Mouse (Mus musculus) kidney, postnatal 14 days (tissue): ENCODE measurements around the gene Abhd12b.

Experiments
- DNase-seq: peaks from one replicate; pipeline ENCODE4 v3.0.0; 2022; ENCODE audit warnings: mixed read lengths

The Abhd12b gene

GRCm38 (mm10) chr12:70208214-70208613, 54.3 kb downstream of the Abhd12b start:
- no peak for DNase-seq

DNA sequence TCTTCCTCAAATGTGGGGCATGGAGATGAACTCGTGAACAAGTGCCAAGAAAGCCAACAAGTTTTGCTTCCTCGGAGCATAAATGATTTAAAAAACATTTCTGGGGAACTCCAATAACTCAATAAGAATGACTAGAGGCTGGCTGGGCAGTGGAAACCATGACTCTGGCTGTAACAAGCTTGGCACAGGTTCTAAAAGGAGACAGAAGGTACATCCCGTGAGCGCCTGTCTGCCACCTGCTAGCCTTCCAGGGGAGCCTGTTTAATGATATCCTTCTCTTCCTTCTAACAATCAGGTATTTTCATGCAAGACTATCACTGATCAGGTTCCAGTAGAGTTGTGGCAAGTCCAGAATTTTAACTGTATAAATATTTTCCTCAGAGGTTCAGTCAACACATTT, 58.6 kb downstream of the Abhd12b start:
- DNase-seq = no peak

- DNase-seq = no peak
Observed at GRCm38 (mm10) chr12:70213601-70214000, 59.7 kb downstream of the Abhd12b start.

GRCm38 (mm10) chr12:70214281-70214680, 60.3 kb downstream of the Abhd12b start:
- DNase-seq = no peak

GRCm38 (mm10) chr12:70216229-70216800, 62.4 kb downstream of the Abhd12b start:
- DNase-seq = peak; percentile 33

DNA sequence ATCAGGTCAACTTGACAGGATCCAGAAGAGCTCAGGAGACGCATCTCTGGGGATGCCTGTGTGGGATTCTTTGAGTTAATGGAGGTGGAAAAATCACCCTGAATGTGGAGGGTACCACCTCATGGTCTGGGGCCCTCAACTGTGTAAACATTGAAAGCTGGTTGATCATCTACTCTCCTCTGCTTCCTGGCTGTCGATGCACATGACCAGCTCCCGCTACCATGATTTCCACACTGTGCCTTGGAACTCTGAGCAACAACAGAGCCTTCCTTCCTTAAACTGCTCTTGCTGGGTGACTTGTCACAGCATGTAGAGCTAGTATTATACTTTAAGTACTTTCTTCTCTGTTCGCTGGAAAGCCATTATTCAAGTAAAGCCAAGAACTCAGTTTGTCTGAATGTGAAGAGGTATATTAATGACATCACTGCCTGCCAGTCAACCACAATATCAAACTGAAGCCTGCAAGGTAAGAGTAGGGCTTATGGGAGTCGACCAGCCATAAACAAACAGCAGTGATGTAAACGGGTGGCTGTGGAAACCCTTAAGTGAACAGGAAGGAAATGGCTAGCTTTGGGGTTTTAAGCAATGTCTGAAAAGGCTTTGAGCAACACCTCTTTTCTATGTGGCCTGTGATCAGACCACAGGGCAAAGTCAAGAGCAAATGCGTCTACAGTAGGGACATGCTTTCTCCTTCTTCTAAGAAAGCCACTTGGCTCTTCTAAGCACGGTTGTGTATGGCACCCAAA, 65.0 kb downstream of the Abhd12b start:
- no peak for DNase-seq

DNA sequence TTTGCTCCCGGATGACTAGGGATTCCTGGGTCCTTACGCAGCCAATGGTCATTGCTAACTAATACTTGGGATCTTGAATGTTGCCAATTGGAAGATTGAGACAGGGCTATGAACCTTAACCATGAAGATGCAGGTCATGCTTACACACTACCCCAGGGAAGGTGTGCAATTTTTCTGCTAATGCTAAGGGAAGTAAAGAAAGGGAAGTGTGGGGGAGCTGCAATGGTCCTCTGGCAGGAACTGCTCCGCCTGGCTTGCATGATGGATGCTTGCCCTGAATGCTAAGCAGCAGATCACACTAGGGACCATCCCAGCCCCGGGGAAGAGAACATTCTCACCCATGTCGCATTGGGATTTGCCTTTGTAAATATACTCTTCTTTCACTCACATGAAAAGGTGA, 67.5 kb downstream of the Abhd12b start:
- no peak for DNase-seq

DNA sequence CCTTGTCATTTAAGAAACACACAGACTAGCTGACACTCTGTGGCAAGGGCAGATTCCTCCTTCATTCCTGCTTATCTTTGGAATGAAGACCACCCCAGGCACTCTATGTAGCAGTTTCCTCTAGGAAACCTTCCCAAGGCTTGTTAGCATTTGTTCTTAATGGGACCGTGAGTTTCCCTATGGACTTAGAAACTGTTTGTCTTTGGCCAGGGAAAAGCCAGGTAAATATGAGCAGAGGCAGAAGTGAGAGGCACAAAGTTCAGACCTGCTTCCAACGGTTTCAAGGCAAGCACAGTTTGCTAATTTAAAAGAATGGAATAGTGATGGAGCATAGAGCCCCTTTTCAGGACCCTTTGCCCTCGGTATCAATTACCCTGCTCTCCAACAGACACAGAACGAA, 69.4 kb downstream of the Abhd12b start:
- no peak for DNase-seq

DNA sequence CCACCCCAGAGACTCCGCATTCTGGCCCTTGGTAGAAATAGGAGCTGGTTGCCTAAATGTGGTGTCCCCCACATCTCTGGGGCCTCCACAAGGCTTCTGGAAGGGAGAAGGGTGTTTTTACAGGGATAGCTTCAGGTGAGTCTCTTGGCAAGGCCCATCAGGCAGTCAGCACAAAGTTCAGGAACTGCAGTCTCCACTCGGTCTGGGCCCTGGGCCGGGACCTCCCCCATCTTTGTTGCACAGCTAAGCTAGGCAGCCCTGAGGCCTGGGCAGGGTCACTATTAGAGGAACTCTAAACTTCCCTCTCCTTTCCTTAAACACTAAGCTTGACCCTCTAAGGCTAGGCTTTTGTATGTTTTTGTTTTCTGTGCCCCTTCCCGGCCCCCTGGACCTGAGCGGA, 72.7 kb downstream of the Abhd12b start:
- DNase-seq = no peak

GRCm38 (mm10) chr12:70227121-70227932, 73.4 kb downstream of the Abhd12b start:
- DNase-seq = peak; percentile 90

- DNase-seq = no peak
Observed at GRCm38 (mm10) chr12:70228155-70228554, 74.2 kb downstream of the Abhd12b start.

GRCm38 (mm10) chr12:70231294-70231693, 77.4 kb downstream of the Abhd12b start, which contains the start of gene Pygl:
Gene Pygl, minus strand, starts transcription at chr12:70231488.
- no peak for DNase-seq

DNA sequence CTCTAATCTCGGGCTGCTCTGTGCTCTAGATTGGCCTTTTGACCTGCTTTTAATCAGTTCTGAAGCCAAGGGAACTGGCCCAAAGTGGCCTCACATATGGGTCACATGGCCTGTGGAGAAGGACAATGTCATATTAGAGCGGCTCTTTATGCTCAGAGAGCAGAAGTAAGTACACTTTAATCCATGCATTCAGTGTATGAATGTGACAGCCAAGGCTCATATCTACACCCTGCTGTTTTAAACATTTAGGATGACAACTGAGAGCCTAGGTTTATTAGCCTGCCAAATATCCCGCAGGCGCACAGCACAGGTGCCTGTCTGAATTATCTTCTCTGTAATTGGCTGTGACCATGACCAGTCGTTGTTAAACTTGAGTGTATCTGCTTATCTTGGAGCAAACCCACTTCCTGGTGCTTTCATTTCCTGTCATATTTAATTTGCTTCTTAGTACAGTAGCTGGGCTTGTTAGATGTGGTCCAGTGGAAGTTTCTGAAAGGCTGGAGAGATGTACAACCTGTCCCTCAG, 78.1 kb downstream of the Abhd12b start:
- DNase-seq = no peak
